ENCODE assay signal across 13 mouse cellular contexts in genomic region chr2:152928219-152928987, GRCm38 (mm10). TPM values are rescaled to one million over a fixed set of nuclear protein-coding genes. Genes with fewer than 3 reads are reported as not detected.
DNase-seq lines count a peak whose midpoint lies in the region; ATAC-seq and TF ChIP-seq lines count a peak whose summit lies in the region.
"Had no signal": no experiment of that assay in that cellular context is flagged by ENCODE, and none has a peak within 500 bp of the region (broad histone marks: within the 10 kb centered on the region; RNA-seq: fewer than 3 reads in every experiment).

No protein-coding gene starts in this region.

- WGBS in lung, postnatal 0 days = 46% methylated on average over 14 of the region's 14 CpGs
- 55% methylated on average over 14 of the region's 14 CpGs for WGBS in liver, postnatal 0 days (ENCODE audit: insufficient replicate concordance)

- 0 out of 2 replicates have a peak, but pooled peaks cover 3% of the 10 kb centered on the region for H3K4me1 ChIP-seq in lung, postnatal 0 days (ENCODE audit: insufficient read depth, low read depth, low read length)
- peaks cover 34% of the 10 kb centered on the region for H3K4me1 ChIP-seq in embryonic fibroblast, embryonic 13.5 days (ENCODE audit: control insufficient read depth, insufficient read depth, low read length)
- H3K4me1 ChIP-seq in liver, postnatal 0 days (ENCODE audit: insufficient read depth) = peaks cover 6% of the 10 kb centered on the region; the same call in 1 of the 2 replicates

- no peak overlapping the region for H3K4me2 ChIP-seq in lung, postnatal 0 days (replicated peaks; ENCODE audit: low read depth, low read length)
- H3K4me2 ChIP-seq in liver, postnatal 0 days (ENCODE audit: low read depth, low read length) = no peak overlapping the region
- H3K4me2 ChIP-seq: embryonic facial prominence, embryonic 12.5 days had no signal

- H3K36me3 ChIP-seq in lung, postnatal 0 days (ENCODE audit: insufficient read depth, low read length) = no peaks in the 10 kb centered on the region
- H3K36me3 ChIP-seq in liver, postnatal 0 days (replicated peaks; ENCODE audit: insufficient read depth, low read length) = no peaks in the 10 kb centered on the region
- H3K36me3 ChIP-seq: embryonic facial prominence, embryonic 12.5 days had no signal

- no peaks in the 10 kb centered on the region for H3K27me3 ChIP-seq in lung, postnatal 0 days (replicated peaks; ENCODE audit: insufficient read depth, low read length)
- no peaks in the 10 kb centered on the region for H3K27me3 ChIP-seq in liver, postnatal 0 days (ENCODE audit: insufficient read depth, low read length)
- H3K27me3 ChIP-seq: embryonic facial prominence, embryonic 12.5 days had no signal

- TF ChIP-seq CTCF in lung, postnatal 0 days (IDR thresholded peaks at IDR 0.05) = no peak
- no peak for TF ChIP-seq CTCF in embryonic fibroblast, embryonic 13.5 days (IDR thresholded peaks at IDR 0.05; ENCODE audit: borderline replicate concordance, insufficient read depth, low read length)
- TF ChIP-seq CTCF in liver, postnatal 0 days (IDR thresholded peaks at IDR 0.05; ENCODE audit: low read depth) = no peak

- DNase-seq in heart, adult 8-10 months (ENCODE audit: low spot score) = peak; percentile 29
- DNase-seq in heart, postnatal 36 days = no peak
- DNase-seq in lung, postnatal 0 days (ENCODE audit: low spot score) = no peak
- no peak for DNase-seq in lung, postnatal 14 days
- DNase-seq in liver, postnatal 0 days = no peak
- no peak for DNase-seq in embryo, embryonic 9.5 days (ENCODE audit: extremely low spot score)
- no peak for DNase-seq in cerebellum, postnatal 14 days
- DNase-seq: right cerebral cortex, adult 18-20 months had no signal

- H3K9me3 ChIP-seq in lung, postnatal 0 days (ENCODE audit: low read length) = no peaks in the 10 kb centered on the region
- no peaks in the 10 kb centered on the region for H3K9me3 ChIP-seq in liver, postnatal 0 days (ENCODE audit: low read length)
- H3K9me3 ChIP-seq: embryonic facial prominence, embryonic 12.5 days had no signal

- H3K4me3 ChIP-seq in lung, postnatal 0 days (ENCODE audit: low read depth, low read length) = no peak overlapping the region
- no peak overlapping the region for H3K4me3 ChIP-seq in embryonic fibroblast, embryonic 13.5 days (ENCODE audit: insufficient read depth, low read length)
- H3K4me3 ChIP-seq in liver, postnatal 0 days (ENCODE audit: low read depth, low read length) = no peak overlapping the region
- H3K4me3 ChIP-seq: embryonic facial prominence, embryonic 12.5 days had no signal

- no peak overlapping the region for H3K9ac ChIP-seq in lung, postnatal 0 days (replicated peaks; ENCODE audit: low read depth)
- no peak overlapping the region for H3K9ac ChIP-seq in liver, postnatal 0 days (replicated peaks)
- H3K9ac ChIP-seq: embryonic facial prominence, embryonic 12.5 days had no signal

- no peak for ATAC-seq in lung, postnatal 0 days
- ATAC-seq in liver, postnatal 0 days = no peak
- ATAC-seq: hindbrain, postnatal 0 days had no signal

- peak overlapping the region; percentile 54; the same call in 1 of the 2 replicates for H3K27ac ChIP-seq in lung, postnatal 0 days (ENCODE audit: low read length)
- H3K27ac ChIP-seq in embryonic fibroblast, embryonic 13.5 days (ENCODE audit: insufficient read depth, low read length) = peak overlapping the region; percentile 96
- H3K27ac ChIP-seq in liver, postnatal 0 days (ENCODE audit: low read depth) = peak overlapping the region; percentile 39
- H3K27ac ChIP-seq: embryonic facial prominence, embryonic 12.5 days; hindbrain, postnatal 0 days had no signal

- peak; percentile 57 for TF ChIP-seq POLR2A in embryonic fibroblast, embryonic 13.5 days (IDR thresholded peaks at IDR 0.05; ENCODE audit: low read depth, low read length)

- intact Hi-C loops in heart, postnatal 36 days (cut with DNase I) = no loop called here

- no peak for TF ChIP-seq EP300 in lung, postnatal 0 days (IDR thresholded peaks at IDR 0.05)
- no peak for TF ChIP-seq EP300 in liver, postnatal 0 days (IDR thresholded peaks at IDR 0.05; ENCODE audit: low read depth)

RNA-seq across cellular contexts. Expression of gene Foxs1, which starts 4.6 kb away (rescaled TPM):
- total RNA-seq in heart, adult 8-10 months (2022) = 1 to 10 TPM; 1.6 to 2.7 (median 2.1) TPM
- total RNA-seq in heart, postnatal 36 days (2021) = 1 to 10 TPM; 2.8 to 3.6 TPM
- 11.0 and 13.2 TPM in 2 replicates for polyA plus RNA-seq in lung, postnatal 0 days (2015; fragmentation: Nextera tagmentation; extraction: Ambion mirVana)
- polyA plus RNA-seq in embryonic fibroblast, embryonic 13.5 days (2011; ENCODE audit: insufficient read length, low read depth, missing spikeins) = 12.2 and 30.1 TPM in 2 replicates
- 0.50 and 0.74 TPM in 2 replicates for polyA plus RNA-seq in liver, postnatal 0 days (2015; fragmentation: Nextera tagmentation; extraction: Ambion mirVana)

RNA-seq across cellular contexts. Expression of gene Mylk2, which starts 17.3 kb away (rescaled TPM):
- total RNA-seq in heart, adult 8-10 months (2022) = under 1 TPM; 0.17 to 0.44 (median 0.31) TPM
- under 1 TPM in 1 of 2 experiments, not detected in 1; 0.22 TPM for total RNA-seq in heart, postnatal 36 days (2021)
- polyA plus RNA-seq in lung, postnatal 0 days (2015; fragmentation: Nextera tagmentation; extraction: Ambion mirVana) = 0.04 TPM in 1 of 2 replicates, not detected in the other
- polyA plus RNA-seq in embryonic fibroblast, embryonic 13.5 days (2011; ENCODE audit: insufficient read length, low read depth, missing spikeins) = 0.93 and 1.1 TPM in 2 replicates
- polyA plus RNA-seq in liver, postnatal 0 days (2015; fragmentation: Nextera tagmentation; extraction: Ambion mirVana) = 0.25 TPM in 1 of 2 replicates, not detected in the other
- total RNA-seq: left cerebral cortex, postnatal 36 days had no signal
- polyA plus RNA-seq: midbrain, postnatal 0 days had no signal

RNA-seq across cellular contexts. Expression of gene Dusp15, which starts 23.1 kb away (rescaled TPM):
- total RNA-seq in heart, adult 8-10 months (2022) = not detected
- not detected for total RNA-seq in heart, postnatal 36 days (2021)
- not detected in 2 replicates for polyA plus RNA-seq in lung, postnatal 0 days (2015; fragmentation: Nextera tagmentation; extraction: Ambion mirVana)
- polyA plus RNA-seq in embryonic fibroblast, embryonic 13.5 days (2011; ENCODE audit: insufficient read length, low read depth, missing spikeins) = 2.2 and 3.5 TPM in 2 replicates
- not detected in 2 replicates for polyA plus RNA-seq in liver, postnatal 0 days (2015; fragmentation: Nextera tagmentation; extraction: Ambion mirVana)

RNA-seq across cellular contexts. Expression of gene Ttll9, which starts 33.9 kb away (rescaled TPM):
- total RNA-seq in heart, adult 8-10 months (2022) = not detected
- not detected for total RNA-seq in heart, postnatal 36 days (2021)
- 1.1 and 1.8 TPM in 2 replicates for polyA plus RNA-seq in lung, postnatal 0 days (2015; fragmentation: Nextera tagmentation; extraction: Ambion mirVana)
- polyA plus RNA-seq in embryonic fibroblast, embryonic 13.5 days (2011; ENCODE audit: insufficient read length, low read depth, missing spikeins) = not detected in 2 replicates
- 0.18 and 0.31 TPM in 2 replicates for polyA plus RNA-seq in liver, postnatal 0 days (2015; fragmentation: Nextera tagmentation; extraction: Ambion mirVana)

Comparison
In these comparisons a context has a peak if more than half of its experiments do, and no peak if none do; other contexts are left out.
1. H3K27ac ChIP-seq: peak in every context shown above with its lines; median percentile 96 in embryonic fibroblast, embryonic 13.5 days; 54 in lung, postnatal 0 days; 39 in liver, postnatal 0 days.